Mouse (Mus musculus): ENCODE results near the gene Gm5089. TPM values are rescaled to one million over a fixed set of nuclear protein-coding genes. Genes with fewer than 3 reads are reported as not detected.

Gm5089 gene
- polyA plus RNA-seq, 1 experiment from 2014 or later, result not detected

GRCm38 (mm10) chr14:122451551-122452145 lies 733 bp upstream of the Gm5089 start:
- Histone ChIP-seq H3K4me2 (ENCODE audit: low read depth, low read length) (no peak overlapping the region), H3K36me3 (ENCODE audit: control insufficient read depth, insufficient read depth) (no peaks in the 10 kb centered on the region), H3K4me1 (ENCODE audit: control insufficient read depth, insufficient read depth, low read length) (0 out of 2 replicates have a peak, but pooled peaks cover 9% of the 10 kb centered on the region), H3K27ac (ENCODE audit: low read length) (no peak overlapping the region), H3K4me3 (ENCODE audit: low read length) (no peak overlapping the region), H3K9me3 (replicated peaks; ENCODE audit: control insufficient read depth, low read length) (no peaks in the 10 kb centered on the region), H3K27me3 (ENCODE audit: control insufficient read depth, insufficient read depth, low read length) (peaks cover 78% of the 10 kb centered on the region), H3K9ac (ENCODE audit: low read length) (no peak overlapping the region)
- WGBS, result 72% methylated on average over 5 of the region's 5 CpGs
- ATAC-seq (replicated peaks; ENCODE audit: extremely low read depth, insufficient read depth, low FRiP score), result no peak

GRCm38 (mm10) chr14:122449601-122450495 lies 1.1 kb downstream of the Gm5089 start:
- H3K4me3 ChIP-seq (ENCODE audit: low read length), result peak overlapping the region; percentile 50
- H3K4me2 ChIP-seq (ENCODE audit: low read depth, low read length), result peak overlapping the region; percentile 73
- no peak overlapping the region for H3K27ac ChIP-seq (ENCODE audit: low read length)
- 0 out of 2 replicates have a peak, but pooled peaks cover 9% of the 10 kb centered on the region for H3K4me1 ChIP-seq (ENCODE audit: control insufficient read depth, insufficient read depth, low read length)
- 5% methylated on average over 29 of the region's 29 CpGs for WGBS
- no peak for ATAC-seq (replicated peaks; ENCODE audit: extremely low read depth, insufficient read depth, low FRiP score)
- H3K36me3 ChIP-seq (ENCODE audit: control insufficient read depth, insufficient read depth), result no peaks in the 10 kb centered on the region
- H3K9me3 ChIP-seq (replicated peaks; ENCODE audit: control insufficient read depth, low read length), result no peaks in the 10 kb centered on the region
- H3K27me3 ChIP-seq (ENCODE audit: control insufficient read depth, insufficient read depth, low read length), result peaks cover 64% of the 10 kb centered on the region
- H3K9ac ChIP-seq (ENCODE audit: low read length), result no peak overlapping the region

- Histone ChIP-seq H3K27me3 (ENCODE audit: control insufficient read depth, insufficient read depth, low read length) (no peaks in the 10 kb centered on the region; the same call in 1 of the 2 replicates), H3K4me3 (ENCODE audit: low read length) (no peak overlapping the region), H3K4me2 (ENCODE audit: low read depth, low read length) (no peak overlapping the region), H3K27ac (ENCODE audit: low read length) (no peak overlapping the region), H3K9ac (ENCODE audit: low read length) (no peak overlapping the region), H3K9me3 (replicated peaks; ENCODE audit: control insufficient read depth, low read length) (no peaks in the 10 kb centered on the region), H3K36me3 (ENCODE audit: control insufficient read depth, insufficient read depth) (no peaks in the 10 kb centered on the region), H3K4me1 (ENCODE audit: control insufficient read depth, insufficient read depth, low read length) (no peaks in the 10 kb centered on the region)
- ATAC-seq (replicated peaks; ENCODE audit: extremely low read depth, insufficient read depth, low FRiP score), result no peak
- 41% methylated on average over 10 of the region's 10 CpGs for WGBS
These were observed 14.1 kb downstream of the Gm5089 start for GRCm38 (mm10) chr14:122436850-122437249.

GRCm38 (mm10) chr14:122434039-122434438 lies 16.9 kb downstream of the Gm5089 start:
- no peaks in the 10 kb centered on the region for H3K9me3 ChIP-seq (replicated peaks; ENCODE audit: control insufficient read depth, low read length)
- H3K27me3 ChIP-seq (ENCODE audit: control insufficient read depth, insufficient read depth, low read length), result no peaks in the 10 kb centered on the region; the same call in 1 of the 2 replicates
- H3K4me1 ChIP-seq (ENCODE audit: control insufficient read depth, insufficient read depth, low read length), result no peaks in the 10 kb centered on the region
- no peak overlapping the region for H3K9ac ChIP-seq (ENCODE audit: low read length)
- ATAC-seq (replicated peaks; ENCODE audit: extremely low read depth, insufficient read depth, low FRiP score), result no peak
- no peak overlapping the region for H3K27ac ChIP-seq (ENCODE audit: low read length)
- no peak overlapping the region for H3K4me3 ChIP-seq (ENCODE audit: low read length)
- H3K4me2 ChIP-seq (ENCODE audit: low read depth, low read length), result no peak overlapping the region
- no peaks in the 10 kb centered on the region for H3K36me3 ChIP-seq (ENCODE audit: control insufficient read depth, insufficient read depth)
- WGBS, result 87% methylated on average over 10 of the region's 10 CpGs

GRCm38 (mm10) chr14:122432558-122432957 lies 18.4 kb downstream of the Gm5089 start:
- Histone ChIP-seq H3K4me2 (ENCODE audit: low read depth, low read length) (no peak overlapping the region), H3K4me3 (ENCODE audit: low read length) (no peak overlapping the region), H3K27ac (ENCODE audit: low read length) (no peak overlapping the region), H3K27me3 (ENCODE audit: control insufficient read depth, insufficient read depth, low read length) (no peaks in the 10 kb centered on the region; the same call in 1 of the 2 replicates), H3K9ac (ENCODE audit: low read length) (no peak overlapping the region), H3K9me3 (replicated peaks; ENCODE audit: control insufficient read depth, low read length) (no peaks in the 10 kb centered on the region), H3K36me3 (ENCODE audit: control insufficient read depth, insufficient read depth) (no peaks in the 10 kb centered on the region), H3K4me1 (ENCODE audit: control insufficient read depth, insufficient read depth, low read length) (no peaks in the 10 kb centered on the region)
- WGBS, result 63% methylated on average over 3 of the region's 3 CpGs
- ATAC-seq (replicated peaks; ENCODE audit: extremely low read depth, insufficient read depth, low FRiP score), result no peak

- no peak overlapping the region for H3K9ac ChIP-seq (ENCODE audit: low read length)
- H3K4me2 ChIP-seq (ENCODE audit: low read depth, low read length), result no peak overlapping the region
- no peak overlapping the region for H3K4me3 ChIP-seq (ENCODE audit: low read length)
- 79% methylated on average over 3 of the region's 3 CpGs for WGBS
- no peak for ATAC-seq (replicated peaks; ENCODE audit: extremely low read depth, insufficient read depth, low FRiP score)
- H3K27me3 ChIP-seq (ENCODE audit: control insufficient read depth, insufficient read depth, low read length), result no peaks in the 10 kb centered on the region
- no peaks in the 10 kb centered on the region for H3K9me3 ChIP-seq (replicated peaks; ENCODE audit: control insufficient read depth, low read length)
- H3K27ac ChIP-seq (ENCODE audit: low read length), result no peak overlapping the region
- no peaks in the 10 kb centered on the region for H3K36me3 ChIP-seq (ENCODE audit: control insufficient read depth, insufficient read depth)
- no peaks in the 10 kb centered on the region for H3K4me1 ChIP-seq (ENCODE audit: control insufficient read depth, insufficient read depth, low read length)
These were observed 23.3 kb downstream of the Gm5089 start for GRCm38 (mm10) chr14:122427654-122428053.

- ATAC-seq (replicated peaks; ENCODE audit: extremely low read depth, insufficient read depth, low FRiP score), result no peak
- no peaks in the 10 kb centered on the region for H3K27me3 ChIP-seq (ENCODE audit: control insufficient read depth, insufficient read depth, low read length)
- H3K4me3 ChIP-seq (ENCODE audit: low read length), result no peak overlapping the region
- no peak overlapping the region for H3K27ac ChIP-seq (ENCODE audit: low read length)
- no peak overlapping the region for H3K4me2 ChIP-seq (ENCODE audit: low read depth, low read length)
- no peaks in the 10 kb centered on the region for H3K36me3 ChIP-seq (ENCODE audit: control insufficient read depth, insufficient read depth)
- no peak overlapping the region for H3K9ac ChIP-seq (ENCODE audit: low read length)
- no peaks in the 10 kb centered on the region for H3K9me3 ChIP-seq (replicated peaks; ENCODE audit: control insufficient read depth, low read length)
- WGBS, result 57% methylated on average over 8 of the region's 8 CpGs
- H3K4me1 ChIP-seq (ENCODE audit: control insufficient read depth, insufficient read depth, low read length), result no peaks in the 10 kb centered on the region
These were observed 23.7 kb downstream of the Gm5089 start for GRCm38 (mm10) chr14:122427204-122427560.

- Histone ChIP-seq H3K9me3 (replicated peaks; ENCODE audit: control insufficient read depth, low read length) (no peaks in the 10 kb centered on the region), H3K9ac (ENCODE audit: low read length) (no peak overlapping the region), H3K36me3 (ENCODE audit: control insufficient read depth, insufficient read depth) (no peaks in the 10 kb centered on the region), H3K27me3 (ENCODE audit: control insufficient read depth, insufficient read depth, low read length) (no peaks in the 10 kb centered on the region), H3K27ac (ENCODE audit: low read length) (no peak overlapping the region), H3K4me3 (ENCODE audit: low read length) (no peak overlapping the region), H3K4me1 (ENCODE audit: control insufficient read depth, insufficient read depth, low read length) (no peaks in the 10 kb centered on the region), H3K4me2 (ENCODE audit: low read depth, low read length) (no peak overlapping the region)
- 53% methylated on average over 10 of the region's 10 CpGs for WGBS
- ATAC-seq (replicated peaks; ENCODE audit: extremely low read depth, insufficient read depth, low FRiP score), result no peak
These were observed 24.2 kb downstream of the Gm5089 start for GRCm38 (mm10) chr14:122426529-122427203.

GRCm38 (mm10) chr14:122424441-122424840 lies 26.5 kb downstream of the Gm5089 start:
- no peak overlapping the region for H3K4me3 ChIP-seq (ENCODE audit: low read length)
- H3K27ac ChIP-seq (ENCODE audit: low read length), result no peak overlapping the region
- H3K36me3 ChIP-seq (ENCODE audit: control insufficient read depth, insufficient read depth), result no peaks in the 10 kb centered on the region
- H3K9ac ChIP-seq (ENCODE audit: low read length), result no peak overlapping the region
- no peaks in the 10 kb centered on the region for H3K4me1 ChIP-seq (ENCODE audit: control insufficient read depth, insufficient read depth, low read length)
- H3K27me3 ChIP-seq (ENCODE audit: control insufficient read depth, insufficient read depth, low read length), result no peaks in the 10 kb centered on the region
- no peak for ATAC-seq (replicated peaks; ENCODE audit: extremely low read depth, insufficient read depth, low FRiP score)
- WGBS, result 79% methylated on average over 3 of the region's 3 CpGs
- H3K9me3 ChIP-seq (replicated peaks; ENCODE audit: control insufficient read depth, low read length), result no peaks in the 10 kb centered on the region
- no peak overlapping the region for H3K4me2 ChIP-seq (ENCODE audit: low read depth, low read length)

All from heart, embryonic 16.5 days (tissue).